Mouse (Mus musculus) heart, adult 2 months (tissue): ENCODE data around the gene Car10.

ENCODE experiments used
- CTCF ChIP-seq: fragments of 200-600 bp; IDR thresholded peaks from 2 replicates; pipeline ENCODE4 v1.8.1; 2022; ENCODE audit warnings: antibody characterized with exemption, mild to moderate bottlenecking, moderate library complexity
- EP300 ChIP-seq: fragments of 200-500 bp; IDR thresholded peaks from 2 replicates; pipeline ENCODE4 v1.6.1; 2011; ENCODE audit warnings: low read depth, low read length, control low read depth; ENCODE audit not compliant: insufficient read depth
- POLR2A ChIP-seq: fragments of 200-500 bp; IDR thresholded peaks from 2 replicates; pipeline ENCODE4 v1.6.1; 2011; ENCODE audit warnings: mild to moderate bottlenecking, low read depth, low read length, control low read depth; ENCODE audit not compliant: insufficient read depth

GRCm38 (mm10) chr11:93263979-93264378 lies 166.2 kb downstream of the Car10 start:
- TF ChIP-seq CTCF, result no peak
- TF ChIP-seq EP300, result no peak
- TF ChIP-seq POLR2A, result no peak
